Mouse (Mus musculus) hindbrain, embryonic 16.5 days (tissue): ENCODE measurements around the gene Gpatch8. TPM values are rescaled to one million over a fixed set of nuclear protein-coding genes. Genes with fewer than 3 reads are reported as not detected.

Experiments used
- ATAC-seq: fragments of 200-750 bp; cut with Nextera tagmentation; 2 replicates; pipeline ENCODE4 v1.8.0; 2017; ENCODE audit warnings: moderate TSS enrichment, moderate library complexity
- H3K27ac ChIP-seq: fragments of 300-500 bp; sonication (generic); 2 replicates; pipeline ENCODE4 v1.5.1; 2014; ENCODE audit warnings: low read depth, mild to moderate bottlenecking, control low read depth, low read length, moderate library complexity
- H3K27me3 ChIP-seq: fragments of 300-500 bp; sonication (generic); replicated peaks from 2 replicates; pipeline ENCODE4 v1.6.1; 2014; ENCODE audit warnings: low read length; ENCODE audit not compliant: control insufficient read depth, insufficient read depth
- H3K36me3 ChIP-seq: fragments of 300-500 bp; sonication (generic); 2 replicates; pipeline ENCODE4 v1.6.1; 2014; ENCODE audit warnings: mild to moderate bottlenecking, low read length, moderate library complexity, mixed read lengths; ENCODE audit not compliant: control insufficient read depth, insufficient read depth
- H3K4me1 ChIP-seq: fragments of 300-500 bp; sonication (generic); 2 replicates; pipeline ENCODE4 v1.6.1; 2014; ENCODE audit warnings: low read depth, low read length; ENCODE audit not compliant: control insufficient read depth, insufficient read depth
- H3K4me2 ChIP-seq: fragments of 300-500 bp; sonication (generic); 2 replicates; pipeline ENCODE4 v1.6.1; 2014; ENCODE audit warnings: mild to moderate bottlenecking, low read length, control low read depth, moderate library complexity
- H3K4me3 ChIP-seq: fragments of 300-500 bp; sonication (generic); 2 replicates; pipeline ENCODE4 v1.5.1; 2014; ENCODE audit warnings: mild to moderate bottlenecking, low read length, control low read depth, moderate library complexity
- H3K9ac ChIP-seq: fragments of 300-500 bp; sonication (generic); 2 replicates; pipeline ENCODE4 v1.6.1; 2014; ENCODE audit warnings: low read depth, mild to moderate bottlenecking, control low read depth, low read length, moderate library complexity
- H3K9me3 ChIP-seq: fragments of 300-500 bp; sonication (generic); 2 replicates; pipeline ENCODE4 v1.6.1; 2014; ENCODE audit warnings: mild to moderate bottlenecking, low read length, moderate library complexity; ENCODE audit not compliant: control insufficient read depth
- WGBS: fragments of 180-500 bp; shearing (Covaris S2); extraction: QIAGEN DNeasy Blood & Tissue Kit; methylation state at CpG from one replicate; pipeline ENCODE4 v1.1.7; 2014; 5-methylcytosine and 5-hydroxymethylcytosine counted together
- polyA plus RNA-seq: library from polyadenylated mRNA; unstranded; fragments of >200 nt; fragmentation: Nextera tagmentation; extraction: Ambion mirVana; gene quantifications from 2 replicates; pipeline ENCODE4 v1.2.1, GENCODE M21; 2015

The Gpatch8 gene
- polyA plus RNA-seq, 1 experiment from 2014 or later = 52.9 TPM

- Histone ChIP-seq H3K36me3 (peaks cover 11% of the 10 kb centered on the region), H3K27ac (peak within 1 kb of the TSS; percentile 79), H3K9ac (peak within 1 kb of the TSS; percentile 65), H3K4me3 (peak within 1 kb of the TSS; percentile 69), H3K4me2 (peak within 1 kb of the TSS; percentile 98), H3K9me3 (no peaks in the 10 kb centered on the region), H3K27me3 (no peaks in the 10 kb centered on the region), H3K4me1 (peaks cover 14% of the 10 kb centered on the region)
- peak; percentile 93 for ATAC-seq
- 0% methylated on average over 29 of the region's 29 CpGs for WGBS
These were observed 125.8 kb downstream of the Gpatch8 start, which contains the start of gene Grn for GRCm38 (mm10) chr11:102430121-102431017. Grn (plus strand) TSS chr11:102430315.

- WGBS = 43% methylated on average over 3 of the region's 3 CpGs
- ATAC-seq = no peak
- Histone ChIP-seq H3K9me3 (no peaks in the 10 kb centered on the region), H3K27ac (no peak overlapping the region), H3K36me3 (peaks cover 3% of the 10 kb centered on the region), H3K4me2 (peak overlapping the region; percentile 98), H3K9ac (peak overlapping the region; percentile 65), H3K4me1 (peaks cover 14% of the 10 kb centered on the region), H3K27me3 (no peaks in the 10 kb centered on the region), H3K4me3 (peak overlapping the region; percentile 69)
These were observed 126.6 kb downstream of the Gpatch8 start for GRCm38 (mm10) chr11:102429551-102429950.

- H3K4me1 ChIP-seq = peaks cover 14% of the 10 kb centered on the region
- no peaks in the 10 kb centered on the region for H3K27me3 ChIP-seq
- no peaks in the 10 kb centered on the region for H3K9me3 ChIP-seq
- no peak for ATAC-seq
- peaks cover 3% of the 10 kb centered on the region; the same call in 1 of the 2 replicates for H3K36me3 ChIP-seq
- H3K4me2 ChIP-seq = no peak overlapping the region; the same call in 1 of the 2 replicates
- H3K9ac ChIP-seq = no peak overlapping the region
- WGBS = 77% methylated on average over 8 of the region's 8 CpGs
- H3K27ac ChIP-seq = no peak overlapping the region
- no peak overlapping the region for H3K4me3 ChIP-seq
These were observed 127.1 kb downstream of the Gpatch8 start for GRCm38 (mm10) chr11:102428981-102429540.

Other genes starting within 250 kb of the Gpatch8 start
- gene Ubtf, start 236.7 kb downstream of the Gpatch8 start, polyA plus RNA-seq = 70.4 and 76.8 TPM in 2 replicates
- gene Slc4a1, start 190.2 kb downstream of the Gpatch8 start, polyA plus RNA-seq = 1.4 and 3.2 TPM in 2 replicates
- gene Rundc3a, start 163.0 kb downstream of the Gpatch8 start, polyA plus RNA-seq = 127 and 136 TPM in 2 replicates
- gene Slc25a39, start 148.4 kb downstream of the Gpatch8 start, polyA plus RNA-seq = 182 and 187 TPM in 2 replicates
- gene Grn, start 126.1 kb downstream of the Gpatch8 start, polyA plus RNA-seq = 95.4 and 100 TPM in 2 replicates
- 17.8 and 17.9 TPM in 2 replicates for gene Fam171a2, start 108.7 kb downstream of the Gpatch8 start, polyA plus RNA-seq
- gene Itga2b, start 86.3 kb downstream of the Gpatch8 start, polyA plus RNA-seq = 9.4 and 13.1 TPM in 2 replicates
- 2.8 and 4.1 TPM in 2 replicates for gene Gm11627, start 23.1 kb upstream of the Gpatch8 start, polyA plus RNA-seq
- gene Fzd2, start 48.0 kb upstream of the Gpatch8 start, polyA plus RNA-seq = 6.0 and 6.7 TPM in 2 replicates
- 0.15 and 0.17 TPM in 2 replicates for gene Meioc, start 107.3 kb upstream of the Gpatch8 start, polyA plus RNA-seq
- gene Ccdc43, start 141.4 kb upstream of the Gpatch8 start, polyA plus RNA-seq = 33.3 and 34.8 TPM in 2 replicates
- gene Adam11, start 205.0 kb upstream of the Gpatch8 start, polyA plus RNA-seq = 23.6 and 27.7 TPM in 2 replicates